Mouse (Mus musculus): ENCODE measurements around the gene Nfatc2.
A peak's percentile ranks its signal among the peaks of the same experiment; 100 is the strongest.

Gene Nfatc2

GRCm38 (mm10) chr2:168489953-168490352 lies 111.5 kb downstream of the Nfatc2 start:
- no peak for DNase-seq (ENCODE audit: low read depth)

GRCm38 (mm10) chr2:168488158-168488925 lies 113.1 kb downstream of the Nfatc2 start:
- peak; percentile 67 for DNase-seq (ENCODE audit: low read depth)

- no peak for DNase-seq (ENCODE audit: low read depth)
These were observed 120.3 kb downstream of the Nfatc2 start for GRCm38 (mm10) chr2:168481121-168481520.

GRCm38 (mm10) chr2:168480692-168481091 lies 120.8 kb downstream of the Nfatc2 start:
- DNase-seq (ENCODE audit: low read depth), result no peak

GRCm38 (mm10) chr2:168479930-168480329 lies 121.5 kb downstream of the Nfatc2 start:
- no peak for DNase-seq (ENCODE audit: low read depth)

- DNase-seq (ENCODE audit: low read depth), result no peak
These were observed 123.0 kb downstream of the Nfatc2 start for GRCm38 (mm10) chr2:168478431-168478830.

- DNase-seq (ENCODE audit: low read depth), result peak; percentile 71
These were observed 128.0 kb downstream of the Nfatc2 start for GRCm38 (mm10) chr2:168473496-168473895.

- peak; percentile 94 for DNase-seq (ENCODE audit: low read depth)
These were observed 128.6 kb downstream of the Nfatc2 start for GRCm38 (mm10) chr2:168472899-168473298.

- DNase-seq (ENCODE audit: low read depth), result peak; percentile 79
These were observed 132.4 kb downstream of the Nfatc2 start for GRCm38 (mm10) chr2:168469032-168469431.

GRCm38 (mm10) chr2:168467166-168467565 lies 134.3 kb downstream of the Nfatc2 start:
- no peak for DNase-seq (ENCODE audit: low read depth)

GRCm38 (mm10) chr2:168466066-168466465 lies 135.4 kb downstream of the Nfatc2 start:
- no peak for DNase-seq (ENCODE audit: low read depth)

GRCm38 (mm10) chr2:168465646-168466045 lies 135.8 kb downstream of the Nfatc2 start:
- DNase-seq (ENCODE audit: low read depth), result no peak

GRCm38 (mm10) chr2:168461865-168462264 lies 139.6 kb downstream of the Nfatc2 start:
- no peak for DNase-seq (ENCODE audit: low read depth)

GRCm38 (mm10) chr2:168459627-168460026 lies 141.8 kb downstream of the Nfatc2 start:
- DNase-seq (ENCODE audit: low read depth), result no peak

- no peak for DNase-seq (ENCODE audit: low read depth)
These were observed 142.9 kb downstream of the Nfatc2 start for GRCm38 (mm10) chr2:168458583-168458982.

- DNase-seq (ENCODE audit: low read depth), result no peak
These were observed 149.4 kb downstream of the Nfatc2 start for GRCm38 (mm10) chr2:168451714-168452708.

GRCm38 (mm10) chr2:168450977-168451376 lies 150.5 kb downstream of the Nfatc2 start:
- peak; percentile 77 for DNase-seq (ENCODE audit: low read depth)

- no peak for DNase-seq (ENCODE audit: low read depth)
These were observed 153.4 kb downstream of the Nfatc2 start for GRCm38 (mm10) chr2:168448054-168448453.

GRCm38 (mm10) chr2:168447601-168448000 lies 153.9 kb downstream of the Nfatc2 start:
- DNase-seq (ENCODE audit: low read depth), result no peak

- peak; percentile 68 for DNase-seq (ENCODE audit: low read depth)
These were observed 156.1 kb downstream of the Nfatc2 start for GRCm38 (mm10) chr2:168445211-168445810.

- no peak for DNase-seq (ENCODE audit: low read depth)
These were observed 157.3 kb downstream of the Nfatc2 start for GRCm38 (mm10) chr2:168444126-168444525.

- DNase-seq (ENCODE audit: low read depth), result no peak
These were observed 160.0 kb downstream of the Nfatc2 start for GRCm38 (mm10) chr2:168441494-168441893.
